Mouse (Mus musculus): ENCODE results near the gene Slc7a14. TPM values are rescaled to one million over a fixed set of nuclear protein-coding genes. Genes with fewer than 3 reads are reported as not detected.

Slc7a14 gene
- polyA plus RNA-seq, 1 experiment from 2014 or later: 0.04 TPM

DNA sequence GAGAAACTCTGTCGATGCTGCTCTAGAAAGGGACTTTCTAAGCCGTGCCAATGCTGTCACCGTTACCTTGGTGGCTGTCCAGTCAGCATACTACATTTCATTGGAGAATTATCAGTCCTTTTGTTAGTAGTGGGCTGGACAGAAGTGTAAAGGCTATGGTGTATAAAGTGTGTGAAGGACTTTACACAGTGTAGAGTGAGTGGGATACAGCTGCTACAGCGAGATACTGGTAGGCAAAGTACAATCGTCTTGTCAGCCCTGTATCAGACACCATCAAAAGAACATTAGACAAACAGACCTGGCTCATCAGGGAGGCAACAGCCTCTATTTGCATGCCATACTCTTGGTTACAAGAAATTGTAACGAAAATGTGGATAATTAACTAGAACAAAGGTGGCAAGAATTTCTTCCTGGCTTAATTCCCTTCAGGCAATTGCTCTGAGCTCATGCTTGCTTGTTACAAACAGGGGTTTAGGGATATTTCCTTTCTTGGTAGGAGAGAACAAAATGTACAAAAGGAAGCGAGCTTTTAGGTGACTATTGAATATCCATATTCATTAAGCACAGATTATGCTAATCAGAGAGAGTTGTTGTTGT, 48.7 kb downstream of the Slc7a14 start:
- no peak for DNase-seq (ENCODE audit: low spot score)

DNA sequence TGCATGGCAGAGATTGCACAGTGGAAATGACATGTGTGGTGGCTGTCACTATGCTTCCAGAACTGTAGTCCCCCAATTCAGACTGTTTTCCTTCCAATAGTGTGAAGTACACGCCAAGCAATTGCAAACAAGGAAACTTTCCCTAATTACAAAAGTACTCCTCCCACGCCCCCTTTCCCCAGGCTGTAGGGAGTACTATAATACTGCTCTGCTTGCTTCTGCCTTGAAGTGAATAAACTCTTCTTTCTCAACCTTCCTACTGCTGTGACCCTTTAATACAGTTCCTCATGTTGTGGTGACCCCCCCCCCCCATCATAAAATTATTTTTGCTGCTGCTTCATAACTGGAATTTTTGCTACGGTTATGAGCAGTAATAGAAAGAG, 49.2 kb downstream of the Slc7a14 start:
- DNase-seq (ENCODE audit: low spot score): no peak

DNA sequence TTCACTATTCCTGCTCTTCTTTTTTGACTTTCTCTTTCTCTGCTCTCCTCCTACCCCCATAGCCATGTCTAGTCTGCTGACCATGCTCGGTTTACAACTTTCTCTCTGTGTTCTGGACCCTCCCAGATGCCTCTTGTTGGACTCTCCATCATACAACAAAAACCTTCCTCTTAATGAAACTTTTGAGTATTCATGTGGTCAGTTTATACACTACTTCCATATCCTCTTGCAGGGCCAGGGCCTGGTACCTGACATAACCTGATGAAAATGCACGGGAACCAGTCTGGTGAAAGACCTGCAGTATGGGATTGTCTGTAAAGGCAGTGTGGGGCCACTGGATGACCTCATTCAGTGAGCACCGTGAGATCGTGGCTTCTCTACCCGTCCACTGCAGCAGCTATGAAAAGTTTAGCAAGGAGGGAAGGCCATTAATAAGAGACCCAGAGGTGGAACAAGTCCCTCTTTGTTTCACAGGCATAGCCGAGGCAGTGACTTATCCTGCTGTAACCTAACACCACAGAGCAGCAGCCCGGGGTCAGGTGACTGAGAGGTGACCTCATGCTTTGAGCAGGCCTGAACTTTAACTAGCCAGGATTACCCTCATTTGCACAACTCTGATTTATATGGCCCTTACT, 49.7 kb downstream of the Slc7a14 start:
- DNase-seq (ENCODE audit: low spot score): no peak

DNA sequence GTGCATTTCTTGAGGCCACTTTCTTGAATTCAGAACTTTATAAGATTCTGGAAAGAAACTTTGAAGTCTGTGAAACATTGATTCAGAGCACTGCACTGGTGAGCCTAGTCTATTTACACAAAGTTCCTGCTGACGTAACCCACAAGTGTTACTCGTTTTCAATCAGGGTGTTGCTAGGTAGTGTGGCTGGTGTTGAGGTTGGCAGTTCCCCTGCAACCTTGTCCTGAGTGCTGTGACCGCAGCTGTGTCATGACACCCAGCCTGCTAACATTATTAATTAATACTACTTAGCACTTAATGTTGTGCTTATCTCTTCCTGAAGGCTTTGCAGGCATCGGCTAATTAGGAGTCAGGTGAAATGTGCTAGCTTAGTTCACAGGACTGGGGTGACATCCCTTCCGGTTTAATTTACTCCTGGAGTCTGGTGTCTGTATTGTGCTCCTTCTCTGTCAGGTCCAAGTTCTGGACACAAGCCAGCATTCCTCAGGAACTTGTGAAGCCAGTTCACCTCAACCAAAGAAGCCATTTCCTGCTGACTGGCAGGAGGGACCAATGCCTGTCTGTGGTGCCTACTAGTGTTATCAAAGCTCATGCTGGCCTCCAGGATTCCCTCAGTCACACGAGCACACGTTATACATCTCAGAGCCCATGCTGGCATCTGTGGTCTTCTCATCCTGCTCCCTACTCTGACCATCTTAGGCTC, 50.5 kb downstream of the Slc7a14 start:
- no peak for DNase-seq (ENCODE audit: low spot score)

DNA sequence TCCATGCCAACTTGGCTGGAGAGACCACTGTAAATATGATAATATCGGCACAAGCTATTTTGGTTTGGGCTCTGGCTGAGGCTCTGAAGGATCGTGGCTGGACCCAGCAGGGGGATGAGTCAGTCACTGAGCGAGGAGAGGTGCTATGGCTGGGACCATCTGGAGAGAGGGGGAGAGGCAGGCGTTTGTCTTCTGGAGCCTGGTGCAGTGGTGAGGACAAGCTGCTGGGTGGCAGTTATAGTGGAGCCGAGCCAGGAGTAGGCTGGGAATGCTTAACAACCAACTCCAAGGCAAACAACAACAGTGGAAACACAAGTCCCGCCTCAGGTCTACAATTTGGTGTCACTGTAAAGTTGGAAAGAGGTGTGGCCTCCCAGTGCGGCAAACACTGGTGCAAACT, 55.8 kb downstream of the Slc7a14 start:
- no peak for DNase-seq (ENCODE audit: low spot score)

DNA sequence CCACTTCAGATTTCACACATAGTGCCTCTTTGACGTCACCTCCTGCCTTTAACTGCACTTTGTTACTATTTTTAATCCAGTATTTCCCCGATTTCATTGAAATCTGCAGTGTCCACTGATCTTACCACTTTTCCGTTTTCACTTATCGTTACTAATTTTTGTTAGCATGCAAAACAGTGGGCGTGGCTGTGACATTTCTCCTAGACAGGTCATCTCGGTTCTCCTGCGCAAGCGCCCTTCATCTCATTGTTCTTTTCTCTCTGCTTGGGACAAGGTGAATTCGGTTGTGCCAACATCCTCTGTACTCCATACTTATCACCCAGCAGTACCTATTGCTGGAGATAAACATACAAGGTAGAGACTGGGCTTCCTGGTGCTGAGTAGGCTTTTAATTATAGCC, 56.3 kb downstream of the Slc7a14 start:
- no peak for DNase-seq (ENCODE audit: low spot score)

DNA sequence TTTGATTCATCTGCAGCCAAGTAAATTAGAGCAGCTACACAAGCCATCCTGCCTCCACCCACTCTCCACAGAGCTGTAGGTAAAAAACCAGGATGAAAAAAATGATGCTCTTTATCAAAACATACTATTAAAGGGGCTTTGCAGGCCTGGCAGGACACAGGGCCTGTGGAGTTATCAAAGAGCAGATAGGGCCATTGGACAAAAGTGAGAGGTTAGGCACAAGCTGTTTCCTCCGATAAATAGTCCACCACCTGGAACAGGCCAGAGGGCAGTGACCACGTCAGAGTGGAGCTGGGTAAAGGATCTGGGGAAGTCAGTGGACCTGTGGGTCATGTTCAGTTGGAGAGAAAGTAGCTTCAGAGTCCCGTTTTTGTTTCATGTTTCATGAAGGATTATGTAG, 57.6 kb downstream of the Slc7a14 start:
- DNase-seq (ENCODE audit: low spot score): no peak

DNA sequence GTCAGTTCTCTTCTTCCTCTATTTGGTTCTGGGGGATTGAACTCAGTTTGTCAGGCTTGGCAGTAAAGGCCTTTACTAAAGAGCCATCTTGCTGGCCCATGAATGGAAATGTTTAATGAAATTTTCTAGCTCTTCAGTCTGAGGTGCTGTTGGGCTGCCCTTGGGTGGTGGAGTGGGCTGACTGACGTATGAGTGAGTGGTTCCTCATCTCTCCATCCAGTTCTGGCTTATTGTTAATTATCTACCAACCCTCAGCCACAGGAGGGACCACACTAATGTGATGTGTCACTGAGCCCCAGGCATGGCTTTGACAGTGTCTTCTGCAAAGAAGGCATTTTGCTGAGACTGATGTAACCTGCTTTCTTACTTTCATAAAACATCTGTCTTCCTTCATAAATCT, 66.7 kb downstream of the Slc7a14 start:
- no peak for DNase-seq (ENCODE audit: low spot score)

DNA sequence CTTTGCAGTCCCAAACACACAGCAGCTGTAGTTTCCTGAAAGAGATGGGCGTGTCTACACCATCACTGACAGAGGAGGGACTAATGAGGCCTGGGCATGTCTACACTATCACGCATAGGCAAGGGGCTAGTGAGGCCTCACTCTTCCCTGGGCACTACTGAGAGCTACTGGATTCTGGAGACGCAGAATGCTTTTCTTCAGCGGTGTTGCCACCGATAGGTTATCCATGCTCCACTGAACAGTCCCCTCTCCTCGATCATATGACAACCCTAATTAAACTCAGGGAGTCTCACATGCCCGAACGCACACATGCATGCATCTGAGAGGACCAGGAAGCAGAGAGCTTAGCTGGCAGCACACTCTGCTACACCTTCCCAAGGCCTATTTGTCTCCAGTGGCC, 69.3 kb downstream of the Slc7a14 start:
- no peak for DNase-seq (ENCODE audit: low spot score)

DNA sequence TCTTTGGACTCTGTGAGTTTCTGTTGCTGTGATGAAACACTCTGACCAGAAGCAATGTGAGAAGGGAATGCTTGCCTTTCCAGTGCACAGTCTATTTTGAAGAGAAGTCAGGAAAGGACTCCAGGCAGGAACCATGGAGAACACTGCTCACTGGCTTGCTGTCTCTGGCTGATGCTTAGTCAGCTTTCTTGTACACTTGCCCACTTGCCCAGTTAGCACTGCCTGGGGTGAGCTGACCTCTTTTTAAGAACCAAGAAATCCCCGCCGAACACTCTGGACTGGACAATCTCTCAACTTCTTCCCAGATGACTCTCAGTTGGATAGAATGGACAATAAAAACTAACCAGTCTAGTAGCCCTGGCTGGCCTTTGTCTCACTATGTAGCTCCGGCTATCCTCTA, 70.5 kb downstream of the Slc7a14 start:
- DNase-seq (ENCODE audit: low spot score): no peak

DNA sequence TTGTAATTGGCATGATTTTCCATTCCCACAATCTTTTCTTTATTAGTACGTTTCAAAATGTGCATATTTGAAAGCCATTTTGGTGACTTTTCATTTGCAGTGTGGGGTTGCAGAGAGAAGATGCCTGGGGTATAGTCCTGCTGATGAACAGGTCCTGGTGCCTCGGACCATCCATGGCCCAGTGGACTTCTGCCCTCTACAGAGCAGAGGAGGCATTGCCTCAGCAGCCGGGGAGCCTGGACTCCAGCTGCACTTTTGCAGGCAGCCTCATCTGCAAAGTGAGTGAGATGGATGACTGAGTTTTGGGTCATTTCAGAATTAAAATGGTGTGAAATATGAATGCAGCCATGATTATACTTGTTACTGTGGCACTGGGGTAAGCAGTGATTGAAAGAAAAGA, 72.2 kb downstream of the Slc7a14 start:
- no peak for DNase-seq (ENCODE audit: low spot score)

DNA sequence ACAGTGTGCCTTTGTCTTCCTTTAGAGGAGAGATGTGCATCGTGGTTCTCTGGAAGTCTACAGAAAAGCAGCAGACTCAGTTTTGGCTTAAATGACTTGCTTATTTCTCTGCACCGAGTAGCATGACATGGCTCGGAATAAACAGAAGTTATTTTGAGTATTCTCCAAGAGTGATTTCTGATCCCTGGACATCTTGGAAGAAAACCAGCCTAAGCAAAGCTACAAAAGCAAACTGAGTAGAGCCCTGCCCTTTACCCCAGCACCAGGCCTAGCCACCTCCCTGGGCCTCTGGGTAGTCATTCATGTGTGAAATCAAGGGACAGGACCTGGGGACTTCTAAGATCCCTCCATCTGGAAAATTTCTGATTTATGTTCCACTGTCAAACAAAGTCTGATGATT, 74.0 kb downstream of the Slc7a14 start:
- DNase-seq (ENCODE audit: low spot score): no peak

DNA sequence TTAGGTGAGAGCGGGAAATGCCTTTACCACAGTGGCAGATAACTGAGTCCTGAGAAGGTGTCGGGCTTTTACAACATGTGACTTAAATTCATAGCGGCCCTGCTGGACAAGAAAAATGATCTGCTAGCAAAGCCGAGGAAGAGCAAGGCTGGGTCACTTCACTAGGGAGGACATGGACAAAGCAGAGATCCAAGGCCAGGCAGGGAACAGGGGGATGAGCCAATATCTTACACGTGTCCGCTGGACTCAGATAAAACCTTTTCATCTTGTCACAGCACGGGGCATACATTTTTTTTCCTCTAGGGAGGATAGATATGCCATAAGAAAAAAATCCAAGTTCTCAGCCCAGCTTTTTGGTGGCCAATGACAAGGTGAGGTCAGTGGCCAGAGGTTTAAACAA, 75.8 kb downstream of the Slc7a14 start:
- no peak for DNase-seq (ENCODE audit: low spot score)

DNA sequence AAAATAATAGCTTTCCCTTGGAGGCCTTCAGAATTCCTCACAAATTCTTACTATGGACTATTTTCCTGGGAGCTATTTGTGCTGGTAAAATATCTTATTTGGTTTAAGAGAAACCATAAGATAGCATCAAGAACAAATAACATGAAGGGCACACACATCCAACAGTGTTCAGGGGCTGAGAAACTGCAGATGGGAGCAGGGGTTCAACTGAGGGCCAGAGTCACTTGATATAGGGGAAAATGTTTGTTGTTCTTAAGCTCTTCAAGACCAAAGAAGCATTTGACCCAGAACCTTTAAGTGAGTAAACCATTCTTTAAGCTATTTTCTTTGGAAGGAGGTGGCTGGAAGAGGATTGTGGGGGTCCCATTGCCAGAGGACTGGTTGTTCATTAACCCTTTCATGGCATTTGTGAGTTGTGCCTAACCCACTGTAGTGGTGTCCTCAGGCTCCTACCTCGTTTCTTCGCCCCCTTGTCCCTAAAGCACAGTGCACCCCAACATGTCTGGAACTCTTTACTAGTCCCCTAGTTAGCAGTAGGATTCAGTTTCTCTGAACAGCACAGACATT, 76.3 kb downstream of the Slc7a14 start:
- no peak for DNase-seq (ENCODE audit: low spot score)

DNA sequence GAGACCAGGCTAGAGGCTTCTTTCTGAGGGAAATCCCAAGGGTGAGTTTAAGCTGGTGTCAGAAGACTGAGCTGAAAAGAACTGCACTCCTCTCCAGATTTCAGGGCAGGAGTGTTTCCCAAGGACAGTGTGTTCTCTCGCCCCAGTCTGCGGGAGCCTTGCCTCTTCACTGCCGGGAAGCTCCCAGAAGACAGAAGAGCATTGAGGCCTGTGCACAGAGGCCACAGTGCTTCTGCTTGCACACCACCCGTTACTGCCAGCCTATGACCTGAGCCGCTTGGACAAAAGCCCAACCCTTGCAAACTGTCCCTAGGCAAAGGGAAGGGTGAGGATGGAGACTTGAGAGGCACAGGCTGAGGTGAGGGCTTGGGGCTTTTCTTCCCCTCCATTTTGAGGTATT, 80.9 kb downstream of the Slc7a14 start:
- DNase-seq (ENCODE audit: low spot score): no peak

DNA sequence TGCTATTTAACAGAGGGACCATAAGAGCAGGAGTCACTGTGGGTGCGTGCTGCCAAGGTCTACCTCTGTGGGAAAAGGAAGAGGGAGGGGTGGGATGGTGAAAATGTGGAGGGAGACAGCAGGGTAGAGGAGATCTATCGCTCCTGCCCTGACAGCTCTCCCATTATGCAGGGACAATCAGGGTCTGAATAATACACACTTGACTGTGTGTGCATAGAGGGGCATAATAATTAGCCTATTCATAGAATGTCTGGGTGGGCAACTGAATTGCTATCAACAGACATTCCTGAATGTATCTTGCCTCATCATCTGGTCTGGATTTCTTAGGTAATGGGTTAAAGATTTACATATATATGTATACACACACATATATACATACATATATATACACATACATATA, 81.7 kb downstream of the Slc7a14 start:
- no peak for DNase-seq (ENCODE audit: low spot score)

DNA sequence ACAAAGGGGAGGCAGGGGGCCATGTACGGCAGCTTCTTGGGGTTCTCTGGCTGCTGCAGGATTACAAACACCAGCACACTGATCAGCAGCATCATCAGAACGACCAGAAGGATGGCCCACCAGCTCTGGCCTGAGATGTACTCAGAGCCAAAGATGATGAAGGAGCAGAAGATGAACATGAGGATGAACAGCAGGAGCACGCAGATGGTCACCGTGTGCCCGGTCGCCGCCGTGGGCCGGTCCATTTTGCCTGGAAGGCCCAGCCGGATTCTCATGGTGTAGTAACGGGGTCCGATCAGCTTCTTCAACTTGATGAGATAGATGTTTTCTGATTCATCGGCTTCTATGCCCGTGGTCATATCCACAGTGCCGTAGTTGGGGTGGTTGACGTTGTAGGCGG, 86.6 kb downstream of the Slc7a14 start:
- no peak for DNase-seq (ENCODE audit: low spot score)

DNA sequence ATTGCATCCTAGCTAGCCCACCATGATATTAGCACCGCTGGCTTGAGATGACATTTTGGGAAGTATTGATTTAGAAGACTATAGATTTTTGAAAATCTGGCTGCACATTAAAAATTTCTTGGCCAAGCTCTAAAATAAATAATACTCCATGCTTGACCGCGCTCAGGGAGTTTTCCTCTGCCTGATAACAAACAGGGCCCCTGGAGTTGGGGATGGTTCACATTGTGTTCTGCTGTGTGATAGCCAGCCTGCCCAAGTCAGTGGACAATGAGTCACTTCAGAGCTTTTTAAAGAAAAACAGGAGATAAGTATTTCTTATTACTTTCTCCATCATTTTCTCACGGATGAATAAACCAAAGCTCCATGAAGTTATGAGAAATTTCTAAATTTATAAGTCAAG, 90.1 kb downstream of the Slc7a14 start:
- no peak for DNase-seq (ENCODE audit: low spot score)

DNA sequence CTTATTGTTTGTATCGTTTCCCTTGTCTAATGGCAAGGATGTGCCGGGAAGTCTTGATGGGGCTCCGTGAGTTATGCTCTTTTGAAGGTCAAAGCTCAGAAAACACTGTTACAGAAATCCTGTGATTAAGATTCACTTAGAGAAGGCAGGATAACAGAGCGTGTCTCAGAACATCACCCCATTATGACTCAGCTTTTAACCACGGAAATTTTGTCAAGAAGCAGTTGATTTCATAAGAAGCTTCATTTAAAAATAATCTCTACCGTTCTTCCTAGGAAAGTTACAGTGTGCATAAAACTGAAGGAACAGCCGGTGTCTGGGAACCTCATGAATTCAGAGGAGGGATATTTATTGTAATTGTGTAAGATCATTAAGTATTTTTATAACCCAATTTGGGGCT, 90.7 kb downstream of the Slc7a14 start:
- no peak for DNase-seq (ENCODE audit: low spot score)

DNA sequence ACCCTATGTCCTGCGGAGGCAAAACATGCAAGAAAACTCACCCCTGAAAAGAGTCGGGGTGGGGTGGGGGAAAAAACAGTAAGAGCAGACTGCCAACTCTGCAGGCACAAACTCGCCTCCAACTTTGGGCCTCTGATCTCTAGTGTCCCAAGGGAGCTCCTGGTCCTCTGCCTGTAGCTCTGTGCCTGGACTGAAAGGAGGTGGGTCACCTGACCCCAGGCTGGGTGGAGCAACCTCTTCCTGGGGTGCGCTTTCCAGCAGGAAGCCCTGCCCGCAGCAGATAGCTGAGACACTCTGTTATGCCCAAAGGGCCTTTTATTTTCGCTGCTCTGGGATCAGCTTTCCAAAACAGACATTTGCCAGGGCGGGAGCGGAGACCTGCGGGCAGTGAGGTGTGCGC, 92.7 kb downstream of the Slc7a14 start:
- DNase-seq (ENCODE audit: low spot score): no peak

DNA sequence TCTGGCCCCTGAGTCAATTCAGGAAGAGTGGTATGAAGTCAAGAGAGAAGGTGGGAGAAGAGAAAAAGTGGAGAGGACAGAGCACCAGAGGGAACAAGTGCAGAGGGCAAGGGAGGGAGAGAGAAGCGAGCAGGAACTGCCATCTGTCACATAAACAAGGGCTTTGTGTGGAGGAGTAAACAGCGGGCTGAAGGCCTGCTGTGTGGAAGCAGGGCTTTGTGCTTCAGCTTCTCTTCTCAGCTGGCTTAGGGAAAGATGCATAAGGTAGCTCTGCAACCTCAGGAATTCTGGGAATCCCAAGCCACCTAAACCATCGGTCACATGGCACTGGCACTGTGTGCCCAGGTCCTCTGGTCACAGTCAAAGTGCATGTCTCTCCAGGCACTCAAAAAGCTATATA, 96.4 kb downstream of the Slc7a14 start:
- DNase-seq (ENCODE audit: low spot score): no peak

DNA sequence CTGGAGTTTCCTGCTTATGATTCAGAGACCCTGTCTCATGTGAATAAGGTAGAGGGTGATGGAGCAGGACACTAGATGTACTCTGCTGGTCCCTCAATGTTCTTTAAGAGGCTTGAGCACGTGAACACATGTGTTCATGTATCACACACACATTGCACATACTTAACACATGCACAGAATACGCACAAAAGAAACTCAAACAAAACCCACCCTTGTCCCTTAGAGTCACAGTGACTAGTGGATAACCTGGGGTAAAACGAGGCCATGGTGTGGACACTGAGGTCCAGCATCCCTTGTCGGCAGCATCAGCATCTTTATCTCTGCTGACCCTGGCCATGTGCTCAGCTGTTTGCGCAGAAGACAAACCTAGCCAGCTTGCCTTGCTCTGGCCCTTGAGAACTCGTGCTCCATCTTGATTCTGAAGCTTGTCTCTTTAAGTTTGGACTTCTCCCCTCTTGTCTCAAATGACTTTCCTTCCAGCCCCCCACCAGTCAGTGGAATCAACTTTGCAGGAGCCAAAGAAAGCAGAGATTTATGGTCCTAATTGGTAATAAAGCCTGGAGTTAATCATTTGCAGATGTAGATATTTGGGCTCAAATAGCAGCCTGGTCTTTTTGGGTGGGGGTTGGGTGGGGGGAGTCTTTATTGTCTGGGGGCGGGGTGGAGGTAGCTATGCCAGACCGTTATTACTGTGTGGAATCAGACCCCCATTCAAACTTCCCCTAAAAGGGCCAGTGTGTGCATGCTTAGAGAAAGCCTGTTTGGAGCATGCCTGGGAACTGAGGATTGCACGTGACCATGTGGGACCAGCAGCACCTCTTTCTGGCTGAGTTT, 97.8 kb downstream of the Slc7a14 start:
- DNase-seq (ENCODE audit: low spot score): no peak

Measured in thymus, postnatal 0 days (tissue).